Mouse (Mus musculus) adrenal gland, postnatal 10 days (tissue): ENCODE measurements around the gene Arhgap10. TPM values are rescaled to one million over a fixed set of nuclear protein-coding genes. Genes with fewer than 3 reads are reported as not detected.

Experiments
- DNase-seq: peaks from one replicate; pipeline ENCODE4 v3.0.0; 2021; ENCODE audit warnings: mixed read lengths
- total RNA-seq, 2 experiments: library from RNA; stranded (reverse); gene quantifications; 2 replicates each; pipeline ENCODE4 v1.2.3; 2021

The Arhgap10 gene
- total RNA-seq, 2 experiments from 2014 or later = 20.9 to 29.4 TPM

- DNase-seq = no peak
Observed at GRCm38 (mm10) chr8:77401934-77402333, 115.8 kb downstream of the Arhgap10 start.

- DNase-seq = no peak
Observed at GRCm38 (mm10) chr8:77401140-77401539, 116.6 kb downstream of the Arhgap10 start.

- DNase-seq = no peak
Observed at GRCm38 (mm10) chr8:77384080-77384479, 133.7 kb downstream of the Arhgap10 start.

- DNase-seq = no peak
Observed at GRCm38 (mm10) chr8:77383671-77384070, 134.1 kb downstream of the Arhgap10 start.

GRCm38 (mm10) chr8:77380844-77381243, 136.9 kb downstream of the Arhgap10 start:
- no peak for DNase-seq

- DNase-seq = peak; percentile 24
Observed at GRCm38 (mm10) chr8:77379300-77379699, 138.5 kb downstream of the Arhgap10 start.

GRCm38 (mm10) chr8:77376451-77376853, 141.3 kb downstream of the Arhgap10 start:
- DNase-seq = peak; percentile 52

GRCm38 (mm10) chr8:77375999-77376398, 141.8 kb downstream of the Arhgap10 start:
- DNase-seq = no peak

- DNase-seq = no peak
Observed at GRCm38 (mm10) chr8:77371006-77371405, 146.7 kb downstream of the Arhgap10 start.

- DNase-seq = peak; percentile 72
Observed at GRCm38 (mm10) chr8:77370308-77370707, 147.4 kb downstream of the Arhgap10 start.

- DNase-seq = no peak
Observed at GRCm38 (mm10) chr8:77369671-77370070, 148.1 kb downstream of the Arhgap10 start.

GRCm38 (mm10) chr8:77367091-77367490, 150.7 kb downstream of the Arhgap10 start:
- DNase-seq = peak; percentile 18

- no peak for DNase-seq
Observed at GRCm38 (mm10) chr8:77366446-77366845, 151.3 kb downstream of the Arhgap10 start.

GRCm38 (mm10) chr8:77365990-77366389, 151.8 kb downstream of the Arhgap10 start:
- no peak for DNase-seq

- DNase-seq = no peak
Observed at GRCm38 (mm10) chr8:77364472-77364871, 153.3 kb downstream of the Arhgap10 start.

- DNase-seq = no peak
Observed at GRCm38 (mm10) chr8:77360853-77361252, 156.9 kb downstream of the Arhgap10 start.

- DNase-seq = no peak
Observed at GRCm38 (mm10) chr8:77360423-77360822, 157.3 kb downstream of the Arhgap10 start.

GRCm38 (mm10) chr8:77357126-77357525, 160.6 kb downstream of the Arhgap10 start:
- DNase-seq = no peak

GRCm38 (mm10) chr8:77355344-77355743, 162.4 kb downstream of the Arhgap10 start:
- DNase-seq = no peak

GRCm38 (mm10) chr8:77354189-77354588, 163.6 kb downstream of the Arhgap10 start:
- DNase-seq = no peak

GRCm38 (mm10) chr8:77351177-77351860, 166.4 kb downstream of the Arhgap10 start:
- DNase-seq = no peak

- no peak for DNase-seq
Observed at GRCm38 (mm10) chr8:77350121-77350777, 167.5 kb downstream of the Arhgap10 start.

GRCm38 (mm10) chr8:77343916-77344315, 173.8 kb downstream of the Arhgap10 start:
- DNase-seq = no peak

- no peak for DNase-seq
Observed at GRCm38 (mm10) chr8:77343335-77343734, 174.4 kb downstream of the Arhgap10 start.
